Mouse (Mus musculus): ENCODE measurements around the gene Rap1a. TPM values are rescaled to one million over a fixed set of nuclear protein-coding genes. Genes with fewer than 3 reads are reported as not detected.

The Rap1a gene
- polyA plus RNA-seq, 1 experiment: 3.8 TPM

DNA sequence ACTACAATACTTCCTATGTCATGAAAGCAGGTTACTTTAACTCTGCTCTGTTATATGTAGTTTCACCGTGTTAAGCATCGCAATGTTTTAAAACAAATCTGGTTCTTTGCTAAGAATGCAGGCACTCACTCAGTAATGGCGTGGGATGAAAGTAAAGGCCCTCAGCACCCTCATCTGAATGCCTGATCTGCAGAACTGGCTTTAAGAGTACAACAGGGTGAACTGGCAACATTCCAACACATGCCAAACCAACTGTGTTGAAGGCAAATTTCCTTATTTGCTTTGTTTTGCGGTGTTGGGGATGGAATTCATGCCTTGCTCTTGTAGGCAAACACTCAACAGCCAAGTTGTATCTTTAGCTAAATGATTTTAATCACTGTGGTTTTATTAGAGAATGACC is 67.6 kb downstream of the Rap1a start:
- H3K27me3 ChIP-seq (ENCODE audit: control insufficient read depth): no peaks in the 10 kb centered on the region
- H3K4me3 ChIP-seq (replicated peaks): no peak overlapping the region
- no peaks in the 10 kb centered on the region for H3K4me1 ChIP-seq (ENCODE audit: control insufficient read depth)
- H3K36me3 ChIP-seq (ENCODE audit: control insufficient read depth): peaks cover 95% of the 10 kb centered on the region
- H3K9me3 ChIP-seq (ENCODE audit: control insufficient read depth, low read length): no peaks in the 10 kb centered on the region
- TF ChIP-seq GATA1 (IDR thresholded peaks at IDR 0.05; ENCODE audit: low read length) (no peak), TAL1 (IDR thresholded peaks at IDR 0.05; ENCODE audit: low read length) (no peak)

DNA sequence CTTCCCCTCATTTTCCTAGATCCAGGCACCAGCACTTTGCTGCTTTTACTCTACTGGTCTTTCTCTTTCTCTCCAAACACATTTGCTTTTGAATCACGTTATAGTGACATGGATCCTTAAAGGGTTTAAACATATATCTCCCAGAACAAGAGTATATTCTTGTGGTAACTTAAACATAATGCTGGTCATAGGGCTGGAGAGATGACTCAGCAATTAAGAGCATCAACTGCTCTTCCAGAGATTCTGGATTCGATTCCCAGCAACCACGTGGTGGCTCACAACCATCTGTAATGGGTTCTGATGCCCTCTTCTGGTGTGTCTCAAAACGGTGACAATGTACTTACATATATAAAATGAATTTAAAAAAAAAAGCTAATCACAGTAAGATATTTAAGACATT is 68.8 kb downstream of the Rap1a start:
- Histone ChIP-seq H3K9me3 (ENCODE audit: control insufficient read depth, low read length) (no peaks in the 10 kb centered on the region), H3K27me3 (ENCODE audit: control insufficient read depth) (no peaks in the 10 kb centered on the region), H3K4me1 (ENCODE audit: control insufficient read depth) (no peaks in the 10 kb centered on the region), H3K36me3 (ENCODE audit: control insufficient read depth) (peaks cover 90% of the 10 kb centered on the region), H3K4me3 (replicated peaks) (no peak overlapping the region)
- TF ChIP-seq TAL1 (IDR thresholded peaks at IDR 0.05; ENCODE audit: low read length): no peak
- no peak for TF ChIP-seq GATA1 (IDR thresholded peaks at IDR 0.05; ENCODE audit: low read length)

DNA sequence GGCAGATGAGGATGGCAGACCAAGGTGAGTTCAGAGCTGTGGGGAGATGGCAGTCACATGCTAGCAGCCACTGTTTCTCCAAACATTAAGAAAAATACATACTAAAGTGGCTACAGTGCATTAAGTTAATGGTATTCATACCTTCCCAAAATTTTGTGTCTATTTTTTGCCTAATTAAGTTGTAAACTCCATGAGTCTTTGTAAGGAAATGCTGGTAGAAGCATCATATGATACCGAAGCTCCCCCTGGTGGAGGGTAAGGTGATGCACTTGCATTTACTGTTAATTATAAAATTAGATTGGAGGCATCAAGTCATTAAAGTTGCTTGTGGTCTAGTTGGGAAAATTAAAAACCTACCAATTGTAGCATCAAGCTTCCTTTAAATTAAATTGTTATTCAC is 75.1 kb downstream of the Rap1a start:
- H3K4me1 ChIP-seq (ENCODE audit: control insufficient read depth): no peaks in the 10 kb centered on the region
- no peaks in the 10 kb centered on the region for H3K27me3 ChIP-seq (ENCODE audit: control insufficient read depth)
- H3K9me3 ChIP-seq (ENCODE audit: control insufficient read depth, low read length): no peaks in the 10 kb centered on the region
- H3K36me3 ChIP-seq (ENCODE audit: control insufficient read depth): peaks cover 68% of the 10 kb centered on the region
- H3K4me3 ChIP-seq (replicated peaks): no peak overlapping the region
- no peak for TF ChIP-seq TAL1 (IDR thresholded peaks at IDR 0.05; ENCODE audit: low read length)
- no peak for TF ChIP-seq GATA1 (IDR thresholded peaks at IDR 0.05; ENCODE audit: low read length)

DNA sequence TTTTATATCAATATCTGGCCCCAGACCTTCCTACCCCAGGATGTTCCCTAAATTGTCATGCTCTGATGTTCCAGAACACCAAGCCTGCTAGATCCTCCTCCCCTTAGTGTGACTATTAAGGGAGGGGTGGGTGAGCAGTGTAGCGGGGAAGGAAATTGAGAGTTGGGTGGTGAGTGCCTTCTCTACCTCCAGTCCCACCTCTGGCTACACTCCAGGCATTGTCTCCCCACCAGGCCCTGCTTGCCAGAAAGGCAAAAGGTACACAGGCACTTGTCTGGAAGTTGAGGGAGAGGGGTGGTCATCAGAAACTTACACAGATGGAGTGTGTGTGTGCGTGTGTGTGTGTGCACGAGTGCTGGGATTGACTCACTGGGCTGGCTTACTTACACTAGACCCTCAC is 78.6 kb downstream of the Rap1a start:
- Histone ChIP-seq H3K4me3 (replicated peaks) (no peak overlapping the region), H3K4me1 (ENCODE audit: control insufficient read depth) (peaks cover 6% of the 10 kb centered on the region), H3K9me3 (ENCODE audit: control insufficient read depth, low read length) (no peaks in the 10 kb centered on the region), H3K36me3 (ENCODE audit: control insufficient read depth) (peaks cover 39% of the 10 kb centered on the region), H3K27me3 (ENCODE audit: control insufficient read depth) (no peaks in the 10 kb centered on the region)
- TF ChIP-seq TAL1 (IDR thresholded peaks at IDR 0.05; ENCODE audit: low read length) (no peak), GATA1 (IDR thresholded peaks at IDR 0.05; ENCODE audit: low read length) (no peak)

DNA sequence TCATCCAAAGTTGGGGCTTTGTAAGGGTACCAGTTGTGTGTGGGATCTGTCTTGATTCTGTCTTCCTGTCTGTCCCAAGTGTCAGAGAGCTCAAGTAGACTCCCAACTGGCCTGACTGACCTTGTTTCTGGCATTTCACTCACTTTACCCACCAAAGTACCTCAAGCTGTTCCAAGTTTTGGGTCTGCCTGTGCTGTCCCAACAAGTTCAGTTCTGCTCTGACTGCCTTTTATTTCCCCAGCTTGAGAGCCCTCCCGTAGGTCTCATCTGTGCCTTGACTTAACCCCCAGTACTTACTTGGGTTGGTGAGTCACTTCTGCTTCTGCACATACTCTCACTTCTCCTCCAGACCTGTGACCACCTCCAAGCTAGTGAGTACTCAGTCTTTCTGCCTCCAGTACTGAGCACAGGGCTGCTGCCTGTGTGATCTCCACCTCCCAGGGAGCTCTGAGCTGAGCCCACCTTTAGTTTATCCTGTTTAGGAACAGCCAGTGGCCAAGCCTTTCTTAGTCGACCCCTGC is 79.4 kb downstream of the Rap1a start:
- H3K9me3 ChIP-seq (ENCODE audit: control insufficient read depth, low read length): no peaks in the 10 kb centered on the region
- peaks cover 6% of the 10 kb centered on the region for H3K4me1 ChIP-seq (ENCODE audit: control insufficient read depth)
- no peaks in the 10 kb centered on the region for H3K27me3 ChIP-seq (ENCODE audit: control insufficient read depth)
- TF ChIP-seq TAL1 (IDR thresholded peaks at IDR 0.05; ENCODE audit: low read length) (no peak), GATA1 (IDR thresholded peaks at IDR 0.05; ENCODE audit: low read length) (no peak)
- H3K4me3 ChIP-seq (replicated peaks): no peak overlapping the region
- peaks cover 36% of the 10 kb centered on the region for H3K36me3 ChIP-seq (ENCODE audit: control insufficient read depth)

DNA sequence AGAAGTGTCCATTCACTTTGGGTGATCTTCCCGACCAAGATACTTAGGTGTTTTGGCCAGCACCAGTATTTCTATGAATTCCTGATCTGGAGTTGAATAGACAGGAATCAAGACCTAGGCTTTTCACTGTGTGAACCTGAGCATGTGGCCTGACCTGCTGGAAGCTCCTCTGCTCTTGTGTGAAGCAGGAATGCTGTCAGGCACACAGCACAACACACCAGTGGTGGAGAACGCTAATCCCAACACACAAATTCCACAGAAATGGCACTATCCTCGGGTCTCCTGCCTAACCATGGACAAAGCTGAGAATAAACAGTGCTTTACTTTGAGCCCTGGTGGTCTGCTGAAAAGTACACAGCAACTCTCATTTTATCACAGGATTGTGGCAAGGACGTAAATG is 80.6 kb downstream of the Rap1a start:
- H3K9me3 ChIP-seq (ENCODE audit: control insufficient read depth, low read length): no peaks in the 10 kb centered on the region

DNA sequence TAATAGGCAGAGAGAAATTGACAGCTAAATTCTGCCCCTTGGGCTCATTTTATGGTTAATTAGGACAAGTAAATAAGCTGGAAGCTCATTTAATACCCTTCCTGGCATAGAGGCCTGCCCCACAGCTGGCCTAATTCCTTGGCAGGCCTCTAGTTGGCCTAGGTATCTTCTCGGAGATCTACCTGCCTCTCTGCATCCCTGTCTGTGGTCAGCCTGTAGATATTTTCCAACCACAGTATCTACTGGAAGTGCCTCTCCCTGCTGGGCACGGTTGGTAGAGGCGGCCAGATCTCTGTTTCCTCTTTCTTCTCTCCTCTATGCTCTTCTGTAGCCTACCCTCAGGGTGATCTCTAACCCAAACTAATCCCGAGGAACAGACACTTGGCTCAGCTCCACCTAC is 81.2 kb downstream of the Rap1a start:
- peaks cover 25% of the 10 kb centered on the region for H3K36me3 ChIP-seq (ENCODE audit: control insufficient read depth)
- no peak overlapping the region for H3K4me3 ChIP-seq (replicated peaks)
- H3K4me1 ChIP-seq (ENCODE audit: control insufficient read depth): peaks cover 13% of the 10 kb centered on the region
- H3K9me3 ChIP-seq (ENCODE audit: control insufficient read depth, low read length): no peaks in the 10 kb centered on the region
- TF ChIP-seq GATA1 (IDR thresholded peaks at IDR 0.05; ENCODE audit: low read length) (no peak), TAL1 (IDR thresholded peaks at IDR 0.05; ENCODE audit: low read length) (no peak)
- no peaks in the 10 kb centered on the region for H3K27me3 ChIP-seq (ENCODE audit: control insufficient read depth)

More for the DNA sequence above, 80.6 kb downstream of the Rap1a start:
- H3K36me3 ChIP-seq (ENCODE audit: control insufficient read depth): peaks cover 30% of the 10 kb centered on the region
- TF ChIP-seq TAL1 (IDR thresholded peaks at IDR 0.05; ENCODE audit: low read length) (no peak), GATA1 (IDR thresholded peaks at IDR 0.05; ENCODE audit: low read length) (no peak)
- no peaks in the 10 kb centered on the region for H3K27me3 ChIP-seq (ENCODE audit: control insufficient read depth)
- H3K4me1 ChIP-seq (ENCODE audit: control insufficient read depth): peaks cover 13% of the 10 kb centered on the region
- H3K4me3 ChIP-seq (replicated peaks): no peak overlapping the region

DNA sequence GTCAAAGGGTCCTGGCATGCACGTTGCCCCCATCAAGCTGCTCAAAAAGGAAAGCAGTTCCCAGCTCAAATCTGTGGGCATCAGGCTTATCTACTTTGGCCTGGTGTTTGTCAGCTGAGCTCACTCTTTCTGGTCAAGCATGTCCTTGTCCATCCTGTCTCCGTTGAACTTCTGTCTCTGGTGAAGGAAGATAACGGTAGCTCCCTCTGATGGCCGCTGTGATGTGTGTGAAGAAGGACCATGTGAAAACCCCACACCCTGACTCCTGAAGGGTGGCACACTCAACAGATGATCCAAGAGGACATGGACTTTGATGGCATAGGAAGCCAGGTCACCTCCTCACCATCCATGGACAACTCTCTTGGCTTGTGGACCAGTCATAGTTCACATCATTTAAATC is 82.4 kb downstream of the Rap1a start:
- no peak overlapping the region for H3K4me3 ChIP-seq (replicated peaks)
- peaks cover 18% of the 10 kb centered on the region for H3K36me3 ChIP-seq (ENCODE audit: control insufficient read depth)
- H3K27me3 ChIP-seq (ENCODE audit: control insufficient read depth): peaks cover 6% of the 10 kb centered on the region
- H3K9me3 ChIP-seq (ENCODE audit: control insufficient read depth, low read length): no peaks in the 10 kb centered on the region
- TF ChIP-seq TAL1 (IDR thresholded peaks at IDR 0.05; ENCODE audit: low read length) (no peak), GATA1 (IDR thresholded peaks at IDR 0.05; ENCODE audit: low read length) (no peak)
- H3K4me1 ChIP-seq (ENCODE audit: control insufficient read depth): peaks cover 13% of the 10 kb centered on the region

DNA sequence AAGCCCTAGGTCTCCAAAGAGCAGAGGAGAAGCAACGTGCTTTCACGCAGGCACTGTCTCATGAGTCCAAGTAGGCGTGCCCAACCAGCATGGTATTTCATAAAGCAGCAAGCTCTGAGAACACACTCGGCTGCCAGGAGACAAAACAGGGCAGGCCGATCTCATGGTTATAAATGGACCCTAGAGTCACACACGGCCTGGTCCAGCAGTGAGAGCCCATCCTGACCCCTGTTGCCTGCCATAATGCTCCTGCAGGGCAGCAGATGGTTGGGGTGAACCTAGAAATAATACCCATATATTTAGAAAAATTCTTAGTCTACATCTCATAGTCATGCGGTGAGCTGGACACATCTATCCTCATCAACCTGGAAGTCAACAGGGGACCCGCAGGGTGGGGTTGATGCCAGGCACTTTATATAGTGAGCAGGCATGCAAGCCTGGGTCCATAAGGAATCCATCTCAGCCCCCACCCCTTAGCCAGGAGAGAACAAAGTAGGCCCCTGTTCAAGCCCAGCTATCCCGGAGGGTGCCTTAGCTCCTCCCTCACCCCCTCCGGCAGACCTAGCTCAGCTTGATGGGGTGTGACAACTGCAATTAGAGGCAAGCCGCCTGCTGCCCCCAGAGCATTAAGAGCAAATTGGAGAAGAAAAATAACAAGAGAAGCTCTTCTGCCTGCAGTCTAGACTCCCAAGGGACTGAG is 83.1 kb downstream of the Rap1a start:
- TF ChIP-seq TAL1 (IDR thresholded peaks at IDR 0.05; ENCODE audit: low read length) (no peak), GATA1 (IDR thresholded peaks at IDR 0.05; ENCODE audit: low read length) (no peak)
- Histone ChIP-seq H3K9me3 (ENCODE audit: control insufficient read depth, low read length) (no peaks in the 10 kb centered on the region), H3K36me3 (ENCODE audit: control insufficient read depth) (peaks cover 14% of the 10 kb centered on the region), H3K27me3 (ENCODE audit: control insufficient read depth) (peaks cover 7% of the 10 kb centered on the region), H3K4me1 (ENCODE audit: control insufficient read depth) (peaks cover 13% of the 10 kb centered on the region), H3K4me3 (replicated peaks) (no peak overlapping the region)
